Mouse (Mus musculus): ENCODE measurements at regions not wholly inside any gene's neighbourhood (a gene's known extent, or its start where the extent isn't known, plus 50 kb on each side); places are given as distances from the start of the nearest gene placed in this dataset.
"Not testable (repeated sequence)": the region's sequence is repeated elsewhere in the genome, so short reads cannot be mapped to it uniquely, and the experiment has no call there.

- intact Hi-C loops (cut with DNase I); DNase-seq: not testable (repeated sequence)
Observed at GRCm38 (mm10) chr17:13432256-13432655, 77.9 kb downstream of the Tcp10c start.

GRCm38 (mm10) chr17:13434146-13434545 lies 79.8 kb downstream of the Tcp10c start:
- intact Hi-C loops (cut with DNase I); DNase-seq: not testable (repeated sequence)

DNA sequence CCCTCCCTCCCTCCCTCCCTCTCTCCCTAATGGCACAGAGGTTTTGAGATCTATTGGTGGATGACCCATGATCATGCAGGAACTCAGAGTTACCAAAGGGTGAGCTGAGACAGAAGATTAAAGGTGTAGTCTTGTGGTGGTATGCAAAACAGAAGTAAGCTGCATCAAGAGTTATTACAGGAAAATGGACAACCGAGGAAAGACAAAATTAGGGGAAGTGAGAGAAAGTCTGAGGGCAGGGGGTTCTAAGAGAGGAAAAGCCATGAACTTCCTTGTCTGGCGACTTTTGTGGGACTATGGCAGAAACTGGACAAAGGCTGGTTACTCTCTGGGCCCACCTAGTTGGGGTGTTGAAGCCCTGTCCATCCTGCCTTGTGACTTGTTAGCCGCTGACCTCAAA lies 84.4 kb downstream of the Tcp10c start:
- intact Hi-C loops (cut with DNase I): not testable (repeated sequence)

GRCm38 (mm10) chr17:13440708-13441530 lies 86.5 kb downstream of the Tcp10c start:
- intact Hi-C loops (cut with DNase I); DNase-seq: not testable (repeated sequence)

More for the DNA sequence above, 84.4 kb downstream of the Tcp10c start:
- not testable (repeated sequence) for DNase-seq

DNA sequence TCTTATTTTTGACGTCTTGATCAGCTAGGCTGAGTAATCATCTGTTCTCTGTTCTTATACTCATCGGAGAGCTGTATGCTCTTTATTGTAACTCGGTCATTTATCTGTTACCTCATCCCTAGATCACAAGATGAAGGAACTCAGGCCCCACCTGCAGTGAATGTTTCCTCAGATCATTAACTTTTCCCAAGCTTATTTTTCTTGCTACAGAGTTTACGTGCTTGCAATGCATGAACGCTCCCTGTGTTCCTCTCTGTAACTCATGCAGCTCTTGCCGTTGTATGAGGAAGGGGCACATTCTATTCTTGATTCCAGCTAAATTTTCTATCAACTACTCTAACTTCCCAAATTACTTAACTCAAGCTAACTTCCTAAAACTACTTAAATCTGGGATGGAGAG lies 87.9 kb downstream of the Tcp10c start:
- intact Hi-C loops (cut with DNase I); DNase-seq: not testable (repeated sequence)

GRCm38 (mm10) chr17:13456869-13457600 lies 102.7 kb downstream of the Tcp10c start:
- DNase-seq; intact Hi-C loops (cut with DNase I): not testable (repeated sequence)

- intact Hi-C loops (cut with DNase I); DNase-seq: not testable (repeated sequence)
Observed at GRCm38 (mm10) chr17:13457942-13458341, 103.6 kb downstream of the Tcp10c start.

- intact Hi-C loops (cut with DNase I); DNase-seq: not testable (repeated sequence)
Observed at GRCm38 (mm10) chr17:13458814-13459213, 104.4 kb downstream of the Tcp10c start.

- DNase-seq; intact Hi-C loops (cut with DNase I): not testable (repeated sequence)
Observed at GRCm38 (mm10) chr17:13462663-13463062, 108.3 kb downstream of the Tcp10c start.

- intact Hi-C loops (cut with DNase I); DNase-seq: not testable (repeated sequence)
Observed at GRCm38 (mm10) chr17:13465822-13466221, 111.5 kb downstream of the Tcp10c start.

- intact Hi-C loops (cut with DNase I); DNase-seq: not testable (repeated sequence)
Observed at GRCm38 (mm10) chr17:13469867-13470380, 115.6 kb downstream of the Tcp10c start.

- DNase-seq: peak; percentile 35 to 37
- intact Hi-C loops (cut with DNase I): loop anchor here (2.0 kb wide), 1 partner anchor 356 kb away; no protein-coding TSS in a partner anchor
Observed at GRCm38 (mm10) chr17:13472460-13473062, 118.2 kb downstream of the Tcp10c start.

DNA sequence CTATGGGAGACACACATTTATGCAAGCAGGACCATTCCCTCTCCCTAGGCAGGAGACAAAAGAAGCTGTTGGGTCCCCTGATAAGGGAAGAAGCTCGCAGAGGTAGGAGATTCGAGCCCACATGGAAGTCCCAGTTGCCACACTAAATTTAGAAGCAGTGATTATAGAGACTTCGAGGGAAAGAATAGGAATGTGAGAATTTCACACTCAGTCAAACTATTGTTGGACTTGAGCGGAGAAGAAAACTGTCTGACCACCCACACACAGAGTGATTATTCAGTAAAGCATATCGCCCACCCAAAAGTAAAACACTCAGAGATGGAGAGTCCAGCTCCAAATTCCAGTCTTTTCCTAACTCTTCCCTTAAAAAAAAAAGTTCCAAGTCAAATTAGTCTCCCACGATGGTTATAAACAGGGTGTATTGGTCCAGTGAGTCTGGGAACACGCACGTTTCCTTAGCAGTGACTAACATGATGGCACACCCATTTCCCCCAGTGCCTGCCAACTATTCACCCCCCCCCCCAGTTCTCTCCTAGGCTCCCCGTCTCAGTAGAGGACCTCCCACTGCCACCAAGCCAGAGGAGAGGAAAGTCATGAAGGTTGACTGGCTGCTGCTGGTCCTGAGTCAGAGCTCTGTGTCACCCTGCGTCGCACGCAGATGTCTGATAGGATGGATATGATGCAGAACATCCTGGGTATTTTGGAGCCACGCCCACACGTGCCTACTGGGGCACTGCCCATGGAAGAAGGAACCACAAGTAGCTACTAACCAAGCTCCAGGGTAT lies 120.1 kb downstream of the Tcp10c start:
- DNase-seq: peak in 1 of 2 experiments; percentile 10
- intact Hi-C loops (cut with DNase I): no loop called here

- DNase-seq: no peak
- intact Hi-C loops (cut with DNase I): no loop called here
Observed at GRCm38 (mm10) chr17:13478866-13479571, 124.6 kb downstream of the Tcp10c start.

GRCm38 (mm10) chr17:13479572-13480063 lies 125.2 kb downstream of the Tcp10c start:
- DNase-seq: no peak
- intact Hi-C loops (cut with DNase I): no loop called here

DNA sequence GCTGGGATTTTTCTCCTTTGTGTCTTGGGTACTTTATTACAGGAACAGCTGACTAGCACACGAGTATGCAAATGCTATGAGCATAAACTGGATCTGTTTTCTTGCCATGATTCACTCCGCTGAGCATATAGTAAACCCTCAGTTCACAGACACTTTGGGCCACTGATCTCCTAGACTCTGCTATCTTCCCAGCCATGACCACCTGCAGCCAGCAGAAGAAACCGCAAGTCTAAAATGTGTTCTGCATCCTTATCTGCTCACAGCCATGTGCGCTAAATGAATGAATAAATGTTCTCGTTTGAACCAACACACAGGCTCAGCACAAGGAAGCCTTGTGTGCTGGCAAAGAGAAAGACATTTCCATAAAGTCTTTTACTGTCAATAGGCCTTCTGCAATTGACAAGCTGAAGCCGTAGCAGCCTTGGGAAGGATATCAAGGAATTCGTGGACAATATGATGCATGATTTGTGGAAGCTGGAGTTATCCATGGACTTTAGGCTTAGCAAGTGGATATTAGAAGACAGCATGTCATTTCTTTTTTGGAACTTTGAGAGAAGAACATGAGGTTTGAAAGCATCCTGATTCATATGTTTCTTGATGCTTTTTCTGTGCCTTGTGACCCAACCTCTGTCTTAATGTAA lies 127.2 kb downstream of the Tcp10c start:
- intact Hi-C loops (cut with DNase I): no loop called here
- DNase-seq: no peak

GRCm38 (mm10) chr17:13482136-13482535 lies 127.8 kb downstream of the Tcp10c start:
- DNase-seq: no peak
- intact Hi-C loops (cut with DNase I): no loop called here

Data from gastrocnemius, postnatal 36 days (tissue).